Mouse (Mus musculus) natural killer cell, adult 2 months (primary cell): ENCODE data around the gene Helt.

Experiments
- DNase-seq, 2 experiments: peaks; one replicate each; pipeline ENCODE4 v3.0.0; 2022; ENCODE audit warnings: low spot score in 2 of 2

Gene Helt

GRCm38 (mm10) chr8:46294181-46294892 is at the start of gene Helt:
Gene Helt (minus strand): TSS chr8:46294671.
- DNase-seq: no peak

GRCm38 (mm10) chr8:46342272-46342671 is 47.8 kb upstream of the Helt start:
- no peak for DNase-seq

GRCm38 (mm10) chr8:46340381-46341273 is 46.2 kb upstream of the Helt start:
- no peak for DNase-seq

GRCm38 (mm10) chr8:46339317-46339716 is 44.8 kb upstream of the Helt start:
- no peak for DNase-seq

GRCm38 (mm10) chr8:46336351-46336750 is 41.9 kb upstream of the Helt start:
- DNase-seq: peak in 1 of 2 experiments; percentile 38

- DNase-seq: no peak
Observed at GRCm38 (mm10) chr8:46332389-46333061, 38.1 kb upstream of the Helt start.

- DNase-seq: no peak
Observed at GRCm38 (mm10) chr8:46331801-46332200, 37.3 kb upstream of the Helt start.

- DNase-seq: no peak
Observed at GRCm38 (mm10) chr8:46329396-46329795, 34.9 kb upstream of the Helt start.

GRCm38 (mm10) chr8:46327284-46327683 is 32.8 kb upstream of the Helt start:
- no peak for DNase-seq

- DNase-seq: no peak
Observed at GRCm38 (mm10) chr8:46326715-46327114, 32.2 kb upstream of the Helt start.

- DNase-seq: no peak
Observed at GRCm38 (mm10) chr8:46324676-46325075, 30.2 kb upstream of the Helt start.

GRCm38 (mm10) chr8:46323672-46324191 is 29.3 kb upstream of the Helt start:
- DNase-seq: no peak

GRCm38 (mm10) chr8:46322833-46323232 is 28.4 kb upstream of the Helt start:
- DNase-seq: no peak

- DNase-seq: no peak
Observed at GRCm38 (mm10) chr8:46322421-46322820, 27.9 kb upstream of the Helt start.

GRCm38 (mm10) chr8:46318802-46319201 is 24.3 kb upstream of the Helt start:
- DNase-seq: no peak

- DNase-seq: no peak
Observed at GRCm38 (mm10) chr8:46317161-46317560, 22.7 kb upstream of the Helt start.

- DNase-seq: no peak
Observed at GRCm38 (mm10) chr8:46313798-46314197, 19.3 kb upstream of the Helt start.

- DNase-seq: peak; percentile 24 to 71
Observed at GRCm38 (mm10) chr8:46311159-46311558, 16.7 kb upstream of the Helt start.

GRCm38 (mm10) chr8:46308189-46308588 is 13.7 kb upstream of the Helt start:
- no peak for DNase-seq

- peak in 1 of 2 experiments; percentile 26 for DNase-seq
Observed at GRCm38 (mm10) chr8:46305733-46306349, 11.4 kb upstream of the Helt start.

- no peak for DNase-seq
Observed at GRCm38 (mm10) chr8:46302121-46302520, 7.7 kb upstream of the Helt start.

GRCm38 (mm10) chr8:46298847-46299246 is 4.4 kb upstream of the Helt start:
- no peak for DNase-seq
